Mouse (Mus musculus) forebrain, embryonic 16.5 days (tissue): Measurements from ENCODE around the gene Zfp974. TPM values are rescaled to one million over a fixed set of nuclear protein-coding genes. Genes with fewer than 3 reads are reported as not detected.
"Not testable (repeated sequence)": the region's sequence is repeated elsewhere in the genome, so short reads cannot be mapped to it uniquely, and the experiment has no call there.

Source experiments
- ATAC-seq: fragments of 200-750 bp; cut with Nextera tagmentation; 2 replicates; pipeline ENCODE4 v1.8.0; 2017; ENCODE audit warnings: mild to moderate bottlenecking, moderate library complexity
- H3K27ac ChIP-seq: fragments of 300-500 bp; sonication (generic); 2 replicates; pipeline ENCODE4 v1.5.1; 2014; ENCODE audit warnings: low read length, control low read depth
- H3K27me3 ChIP-seq: fragments of 300-500 bp; sonication (generic); replicated peaks from 2 replicates; pipeline ENCODE4 v1.6.1; 2014; ENCODE audit warnings: low read length; ENCODE audit not compliant: control insufficient read depth, insufficient read depth
- H3K36me3 ChIP-seq: fragments of 300-500 bp; sonication (generic); 2 replicates; pipeline ENCODE4 v1.6.1; 2014; ENCODE audit not compliant: control insufficient read depth, insufficient read depth
- H3K4me1 ChIP-seq: fragments of 300-500 bp; sonication (generic); replicated peaks from 2 replicates; pipeline ENCODE4 v1.6.1; 2014; ENCODE audit warnings: low read length; ENCODE audit not compliant: control insufficient read depth, insufficient read depth
- H3K4me2 ChIP-seq: fragments of 300-500 bp; sonication (generic); 2 replicates; pipeline ENCODE4 v1.6.1; 2014; ENCODE audit warnings: mild to moderate bottlenecking, low read length, control low read depth
- H3K4me3 ChIP-seq: fragments of 300-500 bp; sonication (generic); replicated peaks from 2 replicates; pipeline ENCODE4 v1.5.1; 2014; ENCODE audit warnings: mild to moderate bottlenecking, low read length, control low read depth
- H3K9ac ChIP-seq: fragments of 300-500 bp; sonication (generic); replicated peaks from 2 replicates; pipeline ENCODE4 v1.6.1; 2014; ENCODE audit warnings: low read depth, low read length, control low read depth
- H3K9me3 ChIP-seq: fragments of 300-500 bp; sonication (generic); 2 replicates; pipeline ENCODE4 v1.6.1; 2016; ENCODE audit warnings: low read length; ENCODE audit not compliant: control insufficient read depth
- whole genome bisulfite sequencing: fragments of 180-500 bp; shearing (Covaris S2); extraction: QIAGEN DNeasy Blood & Tissue Kit; methylation state at CpG from one replicate; pipeline ENCODE4 v1.1.7; 2014; 5-methylcytosine and 5-hydroxymethylcytosine counted together
- polyA plus RNA-seq: library from polyadenylated mRNA; unstranded; fragments of >200 nt; fragmentation: Nextera tagmentation; extraction: Ambion mirVana; gene quantifications from 2 replicates; pipeline ENCODE4 v1.2.1, GENCODE M21; 2015

The Zfp974 gene
- polyA plus RNA-seq, 1 experiment from 2014 or later = 19.4 TPM

DNA sequence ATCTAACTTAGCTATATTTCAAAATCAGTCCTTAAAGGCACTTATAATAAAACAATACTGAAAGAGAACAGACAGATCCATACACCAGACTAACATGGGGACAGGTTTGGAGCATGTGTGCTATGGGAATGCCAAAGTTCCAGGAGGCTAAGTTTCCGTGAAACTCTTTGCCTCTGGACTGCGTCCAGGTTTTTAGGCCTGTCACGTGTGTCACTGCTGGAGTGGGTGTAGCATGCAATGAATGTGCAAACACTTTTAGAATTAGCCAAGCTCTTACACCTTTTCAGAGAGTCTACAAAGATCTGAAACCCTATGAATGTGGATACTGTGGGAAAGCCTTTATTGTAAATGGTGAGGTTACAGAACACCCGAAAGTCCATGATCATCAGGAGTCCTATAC lies 47.5 kb downstream of the Zfp974 start:
- 93% methylated on average over 4 of the region's 4 CpGs for WGBS
- H3K9ac ChIP-seq = no peak overlapping the region
- H3K4me1 ChIP-seq = no peaks in the 10 kb centered on the region
- no peak overlapping the region for H3K4me2 ChIP-seq
- no peak for ATAC-seq
- no peaks in the 10 kb centered on the region for H3K27me3 ChIP-seq
- no peaks in the 10 kb centered on the region for H3K9me3 ChIP-seq
- peaks cover 5% of the 10 kb centered on the region for H3K36me3 ChIP-seq
- H3K27ac ChIP-seq = no peak overlapping the region
- H3K4me3 ChIP-seq = no peak overlapping the region

DNA sequence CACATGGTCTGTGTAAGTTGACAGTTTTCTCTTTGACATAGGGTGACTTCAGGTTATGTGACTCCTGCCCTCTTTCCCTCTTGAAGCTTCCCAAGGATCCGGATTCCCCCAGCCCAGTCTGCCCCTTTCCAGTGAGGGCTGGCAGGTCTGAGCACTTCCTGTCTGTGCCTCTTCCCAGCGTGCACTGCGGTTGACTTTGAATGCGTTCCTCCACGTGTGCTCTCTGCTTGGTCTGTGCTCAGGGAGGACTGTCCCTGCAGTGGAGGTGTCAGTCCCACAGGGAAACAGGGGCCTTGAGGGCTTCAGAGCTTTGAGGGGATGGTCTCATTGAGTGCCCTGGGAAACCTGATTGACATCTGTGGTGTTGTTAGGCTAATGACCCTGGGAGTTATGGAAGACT lies 66.7 kb downstream of the Zfp974 start:
- not testable (repeated sequence) for H3K4me3 ChIP-seq, ATAC-seq, H3K36me3 ChIP-seq, H3K9ac ChIP-seq, H3K4me1 ChIP-seq, H3K4me2 ChIP-seq, H3K27ac ChIP-seq, H3K27me3 ChIP-seq, H3K9me3 ChIP-seq
- 90% methylated on average over 5 of the region's 5 CpGs for WGBS

DNA sequence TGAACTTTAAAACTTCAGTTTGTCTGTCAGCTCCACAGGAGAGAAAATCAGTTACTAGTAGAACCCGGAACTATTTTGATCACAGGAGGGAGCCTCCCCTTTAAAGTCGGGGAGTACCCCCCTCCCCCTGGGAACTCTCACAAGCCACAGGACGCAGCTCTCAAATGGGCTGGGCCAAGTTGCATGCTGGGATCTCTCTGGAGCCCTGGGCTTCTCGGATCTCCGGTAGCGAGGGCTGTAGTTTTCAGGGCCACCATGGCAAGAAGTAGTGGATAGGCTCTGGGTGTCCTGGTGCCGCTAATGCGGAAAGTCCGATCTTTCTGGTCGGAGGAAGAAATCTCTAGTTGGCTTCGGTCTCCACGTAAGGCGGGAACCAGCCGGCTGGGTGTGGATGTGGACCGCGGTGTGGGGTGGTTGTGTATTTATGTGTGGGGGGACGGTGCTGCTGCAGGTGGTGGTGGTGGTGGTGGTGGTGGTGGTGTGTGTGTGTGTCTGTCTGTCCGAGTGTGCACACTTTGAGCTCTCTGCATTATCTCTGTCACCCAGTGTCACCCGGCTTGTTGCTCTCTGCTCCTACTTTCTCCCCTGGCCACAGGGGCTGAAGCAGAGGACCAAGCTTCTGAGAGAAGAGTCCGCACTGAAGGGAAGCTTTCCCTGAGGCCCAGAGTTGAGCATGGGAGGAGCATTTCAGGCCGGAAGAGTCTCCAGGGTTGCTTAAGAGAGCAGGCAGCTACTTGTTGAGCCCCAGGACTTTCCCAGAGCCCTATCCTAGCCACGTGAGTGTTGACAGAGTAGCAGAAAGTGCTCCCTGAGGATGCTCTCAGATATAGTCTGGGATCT lies 68.6 kb downstream of the Zfp974 start:
- H3K9me3 ChIP-seq = no peaks in the 10 kb centered on the region
- H3K4me1 ChIP-seq = peaks cover 9% of the 10 kb centered on the region
- no peak overlapping the region; the same call in 1 of the 2 replicates for H3K27ac ChIP-seq
- H3K27me3 ChIP-seq = no peaks in the 10 kb centered on the region
- H3K36me3 ChIP-seq = no peaks in the 10 kb centered on the region
- under 1% methylated on average over 22 of the region's 22 CpGs for WGBS
- peak overlapping the region; percentile 49 for H3K4me3 ChIP-seq
- peak overlapping the region; percentile 63 for H3K9ac ChIP-seq
- ATAC-seq = peak; percentile 86
- H3K4me2 ChIP-seq = peak overlapping the region; percentile 60

DNA sequence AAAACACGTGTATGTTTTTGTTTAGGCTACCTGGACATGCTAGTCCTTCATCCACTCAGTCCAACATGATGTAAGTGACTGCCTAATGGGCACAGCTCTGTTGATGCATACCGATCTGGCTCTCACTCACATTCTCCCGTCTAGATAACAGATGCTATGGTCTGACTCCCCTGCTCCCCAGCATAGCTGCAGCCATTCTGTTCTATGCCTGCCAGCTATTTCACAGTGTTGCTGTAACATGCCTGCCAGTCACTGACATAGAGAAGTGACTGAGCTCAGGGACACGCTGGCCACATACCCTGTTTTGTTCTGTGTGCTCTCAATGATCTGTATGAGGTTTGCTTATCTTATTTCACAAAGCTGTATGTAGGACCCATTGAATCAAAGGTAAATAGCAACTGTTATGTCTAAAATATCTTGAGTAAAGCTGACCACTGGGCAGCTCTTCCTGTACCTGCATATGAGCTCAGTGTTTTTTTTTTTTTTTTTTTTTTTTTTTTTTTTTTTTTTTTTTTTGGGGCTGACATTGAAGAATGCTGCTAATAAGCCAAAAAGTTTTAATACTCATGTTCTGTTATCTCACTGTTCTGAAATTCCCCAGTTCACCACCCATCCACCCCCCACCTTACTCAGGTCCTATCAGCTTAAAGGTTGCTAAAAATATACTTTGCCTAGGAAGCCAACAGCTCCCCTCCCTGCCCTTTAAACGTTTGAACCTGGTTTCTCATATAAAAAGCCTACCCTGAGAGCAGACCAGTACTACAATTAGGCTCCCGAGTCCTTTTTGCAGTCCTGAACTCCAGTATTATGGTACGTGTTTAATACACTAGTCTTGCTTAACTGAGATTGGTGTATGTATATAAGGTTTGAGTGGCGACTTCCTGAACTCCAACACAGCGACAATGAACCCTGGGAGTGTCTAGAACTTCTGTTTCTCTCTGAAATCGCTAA lies 69.7 kb downstream of the Zfp974 start:
- no peaks in the 10 kb centered on the region for H3K9me3 ChIP-seq
- WGBS = 25% methylated on average over 10 of the region's 10 CpGs
- peak; percentile 52; the same call in 1 of the 2 replicates for ATAC-seq
- H3K9ac ChIP-seq = peak overlapping the region; percentile 63
- H3K4me1 ChIP-seq = peaks cover 9% of the 10 kb centered on the region
- H3K27me3 ChIP-seq = no peaks in the 10 kb centered on the region
- H3K4me2 ChIP-seq = peak overlapping the region; percentile 60
- no peak overlapping the region; the same call in 1 of the 2 replicates for H3K27ac ChIP-seq
- peak overlapping the region; percentile 49 for H3K4me3 ChIP-seq
- no peaks in the 10 kb centered on the region for H3K36me3 ChIP-seq

Other genes with a start within 250 kb of the Zfp974 start
- gene Zfp607b, start 240.1 kb downstream of the Zfp974 start, polyA plus RNA-seq = 13.8 and 14.5 TPM in 2 replicates
- 132 and 133 TPM in 2 replicates for gene Zfp60, start 198.1 kb downstream of the Zfp974 start, polyA plus RNA-seq
- gene Zfp626, start 122.3 kb downstream of the Zfp974 start, polyA plus RNA-seq = 2.4 and 2.7 TPM in 2 replicates
- gene Zfp59, start 90.9 kb downstream of the Zfp974 start, polyA plus RNA-seq = 12.2 and 14.0 TPM in 2 replicates
- gene Zfp607a, start 71.9 kb downstream of the Zfp974 start, polyA plus RNA-seq = 1.9 and 2.1 TPM in 2 replicates
- 30.1 and 36.6 TPM in 2 replicates for gene Zfp780b, start 49.7 kb upstream of the Zfp974 start, polyA plus RNA-seq
- gene Zfp850, start 84.7 kb upstream of the Zfp974 start, polyA plus RNA-seq = 6.8 and 7.6 TPM in 2 replicates
- 330 and 343 TPM in 2 replicates for gene Psmc4, start 120.6 kb upstream of the Zfp974 start, polyA plus RNA-seq
- gene Fcgbp, start 141.8 kb upstream of the Zfp974 start, polyA plus RNA-seq = 0.41 TPM in 1 of 2 replicates, not detected in the other
- 0.06 and 0.14 TPM in 2 replicates for gene 9530053A07Rik, start 200.0 kb upstream of the Zfp974 start, polyA plus RNA-seq
- 84.4 and 86.8 TPM in 2 replicates for gene Fbl, start 240.2 kb upstream of the Zfp974 start, polyA plus RNA-seq